Mouse (Mus musculus) left cerebral cortex, adult 9 months (tissue): Measurements from ENCODE around the gene 9130008F23Rik.

Experiments used
- DNase-seq, 2 experiments: peaks; one replicate each; pipeline ENCODE4 v3.0.0; 2022; ENCODE audit warnings: low spot score in 2 of 2

9130008F23Rik gene

GRCm38 (mm10) chr17:40879924-40880691 is at the start of gene 9130008F23Rik:
9130008F23Rik (minus strand) TSS chr17:40880559.
- no peak for DNase-seq

- no peak for DNase-seq
Measured at GRCm38 (mm10) chr17:40915499-40915898, 35.1 kb upstream of the 9130008F23Rik start.

- DNase-seq: no peak
Measured at GRCm38 (mm10) chr17:40914250-40914649, 33.9 kb upstream of the 9130008F23Rik start, which contains the start of gene Glyatl3. Glyatl3 (minus strand) TSS chr17:40914350.

- no peak for DNase-seq
Measured at GRCm38 (mm10) chr17:40904721-40905154, 24.4 kb upstream of the 9130008F23Rik start.

- no peak for DNase-seq
Measured at GRCm38 (mm10) chr17:40904056-40904597, 23.8 kb upstream of the 9130008F23Rik start.

GRCm38 (mm10) chr17:40903345-40903744 is 23.0 kb upstream of the 9130008F23Rik start:
- no peak for DNase-seq

GRCm38 (mm10) chr17:40899783-40900363 is 19.5 kb upstream of the 9130008F23Rik start:
- DNase-seq: no peak

GRCm38 (mm10) chr17:40896863-40897262 is 16.5 kb upstream of the 9130008F23Rik start:
- no peak for DNase-seq

GRCm38 (mm10) chr17:40887849-40888536 is 7.6 kb upstream of the 9130008F23Rik start:
- no peak for DNase-seq

GRCm38 (mm10) chr17:40885155-40885554 is 4.8 kb upstream of the 9130008F23Rik start:
- DNase-seq: no peak

- DNase-seq: no peak
Measured at GRCm38 (mm10) chr17:40882172-40882571, 1.8 kb upstream of the 9130008F23Rik start.

GRCm38 (mm10) chr17:40879528-40879923 is 833 bp downstream of the 9130008F23Rik start:
- no peak for DNase-seq

- no peak for DNase-seq
Measured at GRCm38 (mm10) chr17:40877741-40878140, 2.6 kb downstream of the 9130008F23Rik start.

- DNase-seq: no peak
Measured at GRCm38 (mm10) chr17:40875568-40875967, 4.8 kb downstream of the 9130008F23Rik start.

- DNase-seq: no peak
Measured at GRCm38 (mm10) chr17:40874701-40875100, 5.7 kb downstream of the 9130008F23Rik start.

- DNase-seq: no peak
Measured at GRCm38 (mm10) chr17:40873582-40874011, 6.8 kb downstream of the 9130008F23Rik start.

GRCm38 (mm10) chr17:40872626-40873025 is 7.7 kb downstream of the 9130008F23Rik start:
- DNase-seq: no peak

GRCm38 (mm10) chr17:40868952-40869747 is 11.2 kb downstream of the 9130008F23Rik start:
- no peak for DNase-seq

GRCm38 (mm10) chr17:40855065-40855464 is 25.3 kb downstream of the 9130008F23Rik start:
- no peak for DNase-seq

- no peak for DNase-seq
Measured at GRCm38 (mm10) chr17:40837308-40837707, 43.1 kb downstream of the 9130008F23Rik start.

- no peak for DNase-seq
Measured at GRCm38 (mm10) chr17:40831870-40832269, 48.5 kb downstream of the 9130008F23Rik start.
